Mouse (Mus musculus) thymus, postnatal 14 days (tissue): ENCODE measurements around the gene Adamts12.

ENCODE experiments used
- DNase-seq: peaks from one replicate; pipeline ENCODE4 v3.0.0; 2021

Gene Adamts12

DNA sequence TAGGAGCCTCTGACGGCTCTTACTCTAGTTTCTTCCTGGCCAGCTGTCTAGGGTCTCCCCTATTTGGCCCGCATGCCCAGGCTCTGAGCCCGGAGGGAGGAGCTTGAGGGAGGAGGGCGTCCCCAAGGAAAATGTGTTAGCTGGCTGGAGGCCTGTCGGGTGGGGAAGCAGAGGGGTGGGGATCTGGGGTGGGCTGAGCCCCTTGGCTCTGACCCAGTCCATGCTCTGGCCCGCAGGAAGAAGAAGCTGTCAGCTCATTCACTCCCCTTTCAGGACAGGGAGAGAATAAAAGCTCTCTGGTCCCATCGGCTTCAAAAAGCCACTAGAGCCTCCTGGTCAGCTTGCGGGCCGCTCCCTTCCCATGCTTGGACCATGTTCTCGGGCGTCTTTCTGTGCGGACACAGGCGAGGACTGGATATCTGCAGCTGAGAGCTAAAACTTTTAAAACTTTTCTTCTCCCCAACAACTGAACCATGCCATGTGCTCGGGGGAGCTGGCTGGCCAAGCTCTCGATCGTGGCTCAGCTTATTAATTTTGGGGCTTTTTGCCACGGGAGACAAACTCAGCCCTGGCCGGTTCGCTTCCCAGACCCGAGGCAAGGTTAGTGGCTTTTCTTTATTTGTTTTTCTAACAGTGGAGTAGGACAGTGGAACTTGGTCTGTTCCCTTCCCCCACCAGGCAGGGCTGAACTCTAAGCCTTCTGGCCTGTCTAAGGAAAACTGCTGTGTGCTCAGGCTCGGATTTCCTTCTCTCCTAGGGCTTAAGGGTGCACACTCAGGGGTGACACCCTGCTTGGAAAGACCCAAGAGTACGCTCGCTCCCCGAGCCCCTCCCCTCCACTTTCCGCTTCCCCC, at the start of gene Adamts12:
Gene Adamts12 (plus strand): TSS at position 233 of the 854 bp plus-strand sequence.
- no peak for DNase-seq

DNA sequence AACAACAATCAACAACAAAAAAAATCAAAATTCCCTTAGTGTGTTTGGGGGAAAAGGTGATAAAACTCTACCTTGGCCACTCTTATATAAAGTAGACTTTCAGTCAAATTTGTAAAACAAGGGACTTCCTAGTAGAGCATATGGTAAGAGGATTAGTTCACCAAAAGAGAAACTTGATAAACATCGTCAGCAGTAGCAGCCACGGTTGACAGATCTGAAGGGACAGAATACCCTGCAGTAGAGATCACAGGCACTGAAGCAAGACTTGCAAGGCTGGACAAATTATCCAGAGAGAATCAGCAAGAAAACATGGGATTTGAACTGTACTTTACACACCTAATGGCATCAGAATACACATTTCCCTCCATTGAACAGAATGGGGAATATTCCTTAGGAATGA, 49.7 kb upstream of the Adamts12 start:
- DNase-seq, result no peak

DNA sequence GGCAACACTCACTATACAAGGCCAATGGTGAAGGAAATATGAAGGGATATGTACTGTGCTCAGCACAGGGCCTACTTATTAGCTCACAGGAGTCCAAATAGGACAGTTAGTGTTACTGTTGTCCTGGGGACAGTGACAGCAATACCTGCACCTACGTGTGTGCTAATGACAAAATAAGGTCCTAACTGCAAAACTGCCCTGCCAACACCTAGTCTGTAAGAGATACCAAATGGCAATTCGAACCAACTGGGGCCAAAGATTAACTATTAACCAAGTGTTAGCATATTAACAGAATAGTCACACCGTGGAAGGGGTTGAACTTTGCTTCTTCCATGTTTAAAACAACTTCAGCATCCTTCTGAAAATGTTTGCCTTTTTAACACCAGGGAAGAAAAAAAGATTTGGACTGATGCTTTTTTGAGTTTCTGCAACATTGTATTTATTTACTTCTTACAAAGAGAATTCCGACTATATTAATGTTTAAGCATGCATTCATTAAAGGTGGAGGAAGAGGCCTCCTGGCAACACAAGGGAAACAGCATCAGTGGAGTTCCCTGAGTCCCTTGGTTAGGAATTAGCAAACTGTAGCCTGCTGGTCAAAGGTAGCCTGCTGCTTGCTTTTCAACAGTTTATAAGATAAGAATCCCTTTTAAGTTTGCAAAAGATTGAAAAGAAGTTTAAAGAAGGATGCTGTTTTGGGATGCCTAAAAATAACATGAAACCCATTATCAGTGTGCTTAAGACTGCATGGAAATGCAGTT, 37.6 kb upstream of the Adamts12 start:
- DNase-seq, result no peak

DNA sequence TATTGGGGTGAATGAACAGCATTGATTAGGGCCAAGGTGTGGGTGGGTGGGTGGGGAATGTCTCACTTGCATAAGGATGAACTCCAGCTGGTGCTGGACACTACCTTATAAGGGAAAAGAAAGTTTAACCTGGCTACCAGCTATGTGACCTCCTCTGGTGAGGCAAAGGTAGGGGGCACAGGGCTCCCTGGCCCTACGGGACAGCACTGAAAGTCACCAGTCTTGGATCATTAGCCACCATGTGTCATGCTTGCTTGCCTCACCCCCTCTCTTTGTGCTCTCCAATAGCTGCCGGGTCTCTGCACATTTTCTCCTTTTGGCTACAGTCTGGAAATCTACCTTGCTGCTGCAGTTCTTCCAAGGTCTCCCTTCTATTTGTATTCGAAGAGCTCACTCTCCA, 34.4 kb upstream of the Adamts12 start:
- no peak for DNase-seq

DNA sequence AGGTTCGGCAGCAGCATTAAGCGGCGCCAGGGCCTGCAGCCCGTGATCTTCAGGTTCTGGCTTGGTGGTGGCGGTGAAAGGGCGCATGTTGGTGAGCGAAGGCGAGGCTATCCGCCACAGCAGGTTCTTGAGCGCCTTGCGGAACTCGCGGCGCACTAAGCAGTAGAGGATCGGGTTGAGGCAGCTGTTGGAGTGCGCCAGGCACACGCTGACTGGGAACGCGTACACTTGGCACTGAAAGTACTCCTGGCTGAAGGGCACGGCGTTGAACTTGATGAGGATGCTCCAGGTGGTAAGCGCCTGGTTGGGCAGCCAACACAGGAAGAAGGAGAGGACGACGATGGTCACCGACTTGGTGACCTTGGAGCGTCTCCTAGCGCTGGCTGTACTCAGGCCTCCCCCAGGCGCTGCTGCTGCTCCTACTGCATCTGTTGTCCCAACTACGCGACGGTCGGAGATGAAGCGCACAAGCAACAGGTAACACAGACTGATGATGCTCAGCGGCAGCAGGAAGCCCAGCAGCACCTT, 28.6 kb upstream of the Adamts12 start:
- no peak for DNase-seq

DNA sequence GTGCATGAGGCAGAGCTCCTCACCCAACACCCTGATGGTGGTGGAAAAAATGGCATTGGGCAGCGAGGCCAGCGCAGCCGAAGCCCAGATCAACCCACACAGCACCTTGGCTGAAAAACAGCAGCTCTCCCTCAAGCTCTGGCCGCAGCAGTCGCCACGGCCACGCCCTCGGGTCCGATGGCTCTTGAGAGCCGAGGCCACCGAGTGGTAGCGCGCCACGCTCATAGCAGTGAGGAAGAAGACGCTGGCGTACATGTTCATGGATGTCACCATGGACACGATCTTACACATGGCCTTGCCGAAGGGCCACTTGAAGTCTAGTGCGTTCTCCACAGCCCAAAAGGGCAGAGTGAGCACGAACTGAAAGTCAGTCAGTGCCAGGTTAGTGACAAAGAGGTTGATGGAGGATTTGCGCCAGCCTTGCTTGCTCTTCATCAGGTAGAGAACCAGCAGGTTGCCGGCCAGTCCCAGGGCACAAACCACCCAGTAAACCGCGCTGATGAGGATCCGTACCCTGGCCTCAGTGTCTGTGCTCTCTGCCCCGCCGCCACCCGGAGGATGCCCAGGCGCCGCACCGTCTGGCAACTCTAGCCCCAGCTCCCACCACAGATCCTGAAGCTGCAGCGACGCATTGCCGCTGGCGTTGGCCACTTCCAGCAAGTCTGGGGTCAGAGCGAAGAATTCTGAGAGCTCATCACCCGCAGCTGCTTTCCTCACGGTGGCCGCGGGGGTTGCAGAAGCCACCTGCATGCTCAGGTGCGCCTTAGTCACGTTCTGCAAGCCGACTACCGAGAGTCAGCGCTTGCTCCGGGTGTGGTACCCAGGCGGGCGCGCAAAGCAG, 27.8 kb upstream of the Adamts12 start:
- no peak for DNase-seq

DNA sequence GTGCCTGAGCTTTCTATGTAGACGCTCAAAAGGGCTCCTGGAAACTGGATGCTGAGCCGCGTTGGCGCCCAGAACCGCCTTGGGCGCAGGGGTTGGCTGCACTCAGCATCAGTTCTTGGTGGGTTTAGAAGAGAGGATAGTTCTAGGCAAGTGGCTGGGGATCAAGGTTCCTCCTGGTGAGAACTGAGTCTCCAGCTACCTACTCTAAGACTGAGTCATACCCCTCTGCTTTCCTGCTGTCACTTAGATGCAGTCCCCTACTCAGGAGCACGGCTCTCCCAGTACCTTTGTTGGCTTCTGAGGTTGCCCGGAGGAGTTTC, 27.3 kb upstream of the Adamts12 start:
- no peak for DNase-seq

DNA sequence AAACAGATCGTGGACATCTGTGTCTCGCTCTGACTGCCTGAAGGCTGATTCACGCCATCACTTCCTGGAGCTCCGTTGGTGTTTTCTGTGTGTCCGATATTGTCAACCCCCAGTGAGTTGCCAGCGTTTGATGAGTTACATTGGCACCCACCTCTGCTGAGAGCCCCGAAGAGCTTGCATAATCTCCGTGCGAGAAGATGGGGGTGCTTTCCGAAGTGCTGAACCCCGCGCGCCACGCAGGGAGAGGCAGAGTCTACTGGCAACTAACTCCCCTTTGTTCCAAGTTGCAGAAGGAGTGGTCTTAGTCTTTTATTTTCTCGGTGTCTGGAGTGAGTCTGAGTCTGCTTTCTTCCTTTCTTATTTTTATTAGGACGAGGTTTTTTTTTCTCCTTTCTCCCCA, 26.9 kb upstream of the Adamts12 start, which contains the start of gene Rxfp3:
Gene Rxfp3 (minus strand): TSS at position 281 of the 400 bp plus-strand sequence.
- no peak for DNase-seq

DNA sequence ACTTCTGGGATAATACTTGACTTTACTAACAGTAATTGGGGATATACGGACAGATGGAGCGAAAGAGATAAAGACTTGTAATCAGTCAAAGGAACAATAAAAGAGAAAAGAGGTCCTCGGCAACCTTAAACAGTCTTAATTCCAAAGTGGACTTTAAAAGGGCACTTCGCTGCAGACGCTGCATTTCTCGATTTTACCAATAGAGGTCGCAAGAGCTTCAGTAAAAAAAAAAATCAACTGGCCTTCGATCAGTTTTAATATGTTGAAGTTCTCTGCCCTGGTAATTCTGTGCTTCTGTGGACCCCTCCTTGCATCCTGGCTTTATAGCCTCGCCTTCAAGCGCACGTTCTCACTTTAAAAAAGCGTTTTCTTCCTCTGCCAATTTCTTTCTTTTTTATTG, 26.1 kb upstream of the Adamts12 start:
- DNase-seq, result no peak

DNA sequence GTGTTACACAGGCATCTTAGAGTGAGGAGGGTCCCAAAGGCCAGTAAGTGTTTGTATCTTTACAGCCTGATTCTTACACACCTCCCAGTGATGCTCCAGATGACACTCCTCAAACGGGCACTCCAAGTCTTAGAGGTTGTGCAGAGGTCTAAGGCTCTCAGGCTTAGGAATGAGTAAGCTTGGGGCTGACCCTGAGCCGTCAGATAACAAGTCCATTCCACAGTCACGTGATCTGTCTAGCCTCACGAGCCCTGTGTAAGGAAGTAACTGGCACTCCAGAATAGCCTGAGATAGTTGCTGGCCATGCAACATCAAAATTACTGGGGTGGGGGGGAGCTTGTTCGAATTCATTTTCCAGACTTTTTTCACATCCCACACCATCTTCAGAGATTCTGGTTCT, 24.5 kb upstream of the Adamts12 start:
- DNase-seq, result no peak

DNA sequence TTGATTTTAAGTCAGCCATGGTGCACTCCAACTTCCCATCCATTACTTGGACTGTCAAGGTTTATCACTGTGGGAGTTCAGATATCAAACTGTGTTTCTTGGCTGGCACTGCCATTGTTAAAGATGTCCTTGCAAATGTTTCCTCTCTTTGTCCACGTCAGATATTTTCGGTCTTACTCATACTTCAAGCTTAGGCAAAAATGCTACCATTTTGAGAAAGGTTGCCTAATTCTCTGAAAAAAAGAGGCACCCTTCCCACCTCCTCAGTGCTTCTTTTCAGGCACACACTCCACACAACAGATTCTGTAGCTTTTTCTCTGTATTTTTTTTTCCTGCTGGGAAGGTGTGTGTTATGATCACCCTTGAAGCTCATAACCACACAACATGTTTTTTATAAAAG, 23.4 kb upstream of the Adamts12 start:
- DNase-seq, result no peak

DNA sequence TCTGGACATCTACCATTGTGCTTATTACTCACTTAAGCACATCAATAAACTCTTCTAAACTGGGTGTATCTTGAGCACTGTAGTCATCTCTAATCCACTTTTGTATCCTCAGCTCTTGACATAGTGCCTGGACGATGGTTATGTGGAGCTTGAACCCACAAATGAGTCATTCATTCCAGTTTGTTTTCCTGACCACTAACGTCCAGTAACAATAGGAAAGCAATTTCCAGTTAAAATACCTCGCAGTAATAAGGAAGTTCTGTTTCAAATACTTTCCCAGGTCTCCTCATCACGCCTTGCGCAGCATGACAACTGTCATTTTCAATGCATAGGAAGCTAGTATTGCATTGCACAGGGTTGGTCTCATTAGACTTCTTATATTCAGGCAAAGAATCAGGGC, 21.8 kb upstream of the Adamts12 start:
- DNase-seq, result no peak

DNA sequence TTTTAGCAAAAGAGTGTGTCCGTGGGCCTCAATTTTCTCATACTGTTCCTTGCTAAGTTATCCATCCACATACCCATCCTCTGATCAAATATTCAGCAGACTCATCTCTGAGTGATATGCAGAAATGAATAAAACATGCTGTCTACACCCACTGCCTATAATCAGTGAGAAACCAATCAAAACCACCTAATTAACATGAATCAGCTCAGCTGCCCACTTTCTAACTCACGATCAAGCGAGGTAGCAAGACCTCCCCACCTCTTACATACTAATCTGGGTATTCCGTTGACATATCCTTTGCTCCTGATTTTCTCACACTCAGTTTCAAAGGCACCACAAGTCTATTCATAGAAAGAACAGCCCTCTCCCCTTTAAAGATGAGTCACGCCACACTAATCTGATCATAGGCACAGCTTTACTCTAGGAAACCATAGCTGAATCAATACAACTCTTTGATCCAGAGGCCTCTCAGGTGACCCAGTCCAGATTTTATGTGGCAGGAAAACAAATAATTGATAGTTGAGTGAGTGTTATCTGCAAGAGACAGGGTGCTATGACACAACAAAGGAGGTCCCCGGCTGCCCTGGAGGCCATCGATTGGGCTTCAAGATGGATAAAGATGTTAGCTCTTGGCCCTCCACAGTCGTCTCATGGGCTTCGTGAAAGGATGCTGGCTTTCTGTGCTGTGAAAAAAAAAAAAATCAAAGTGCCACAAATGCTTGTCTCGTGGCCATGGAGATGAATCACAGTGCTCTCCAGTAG, 10.7 kb upstream of the Adamts12 start:
- DNase-seq, result no peak

DNA sequence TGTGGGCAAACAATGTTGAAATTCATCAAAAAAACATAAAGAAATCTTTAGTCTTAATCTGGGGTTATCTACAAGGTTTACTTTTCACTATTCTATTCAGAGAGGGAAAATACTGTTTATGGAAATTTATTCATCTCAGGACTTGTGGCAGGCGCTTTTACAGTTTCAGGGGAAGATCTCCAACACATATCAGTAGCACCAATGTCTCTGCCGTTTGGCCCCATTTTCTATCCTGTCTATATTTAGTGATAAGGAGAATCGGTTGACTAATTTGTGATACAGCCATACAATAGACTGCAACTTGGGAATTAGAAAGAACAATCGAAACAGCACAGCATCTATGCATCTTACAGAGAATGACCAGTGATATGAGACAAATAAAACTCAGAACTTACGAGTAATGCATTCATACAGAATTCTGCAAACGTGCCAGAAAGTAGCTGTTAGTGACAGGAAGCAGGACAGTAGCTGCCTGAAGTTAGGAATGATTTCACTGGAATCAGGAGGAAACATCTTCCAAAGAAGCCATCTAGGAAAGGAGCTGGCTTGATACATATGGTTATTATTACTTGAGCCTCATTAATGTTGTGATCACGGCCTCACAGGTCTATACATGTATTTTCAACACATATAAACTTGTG, 10.0 kb upstream of the Adamts12 start:
- DNase-seq, result no peak

DNA sequence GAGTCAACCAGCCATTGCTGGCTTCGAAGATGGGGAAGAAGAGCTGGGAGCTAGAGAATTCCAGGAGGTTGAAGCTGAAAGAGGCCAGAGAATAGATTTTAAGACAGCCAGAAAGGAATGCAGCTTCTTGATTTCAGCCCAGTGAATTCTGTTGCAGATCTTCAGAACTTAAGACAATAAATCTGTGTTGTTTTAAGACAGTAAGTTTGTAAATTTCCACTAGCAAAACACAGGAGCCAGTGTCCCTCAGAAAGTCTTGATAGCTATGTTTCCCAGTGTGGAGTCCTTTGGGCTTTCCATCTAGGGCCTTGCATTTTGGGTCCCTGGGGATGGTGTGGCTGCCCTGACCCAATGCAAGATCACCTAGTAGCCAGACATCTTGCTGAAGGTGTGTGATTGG, 1.7 kb upstream of the Adamts12 start:
- no peak for DNase-seq

DNA sequence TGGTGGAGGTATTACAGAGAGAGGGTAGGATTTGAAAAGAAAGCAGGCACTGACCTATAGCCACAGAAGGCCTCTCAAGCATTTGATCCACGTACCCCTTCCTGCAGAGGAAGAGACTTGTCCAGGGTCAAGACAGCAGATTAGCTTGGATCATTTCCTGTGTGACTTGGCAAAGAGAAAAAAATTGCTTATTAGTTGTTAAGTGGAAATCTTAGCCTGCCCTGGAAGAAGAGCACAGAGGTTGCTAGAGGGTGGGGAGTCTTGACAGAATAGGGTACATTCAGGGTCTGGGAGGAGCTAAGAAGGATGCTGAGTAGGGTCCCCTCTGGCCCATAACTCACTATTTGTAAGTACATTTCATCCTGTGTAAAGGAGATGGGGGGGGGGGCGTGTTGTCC, 431 bp upstream of the Adamts12 start:
- no peak for DNase-seq

DNA sequence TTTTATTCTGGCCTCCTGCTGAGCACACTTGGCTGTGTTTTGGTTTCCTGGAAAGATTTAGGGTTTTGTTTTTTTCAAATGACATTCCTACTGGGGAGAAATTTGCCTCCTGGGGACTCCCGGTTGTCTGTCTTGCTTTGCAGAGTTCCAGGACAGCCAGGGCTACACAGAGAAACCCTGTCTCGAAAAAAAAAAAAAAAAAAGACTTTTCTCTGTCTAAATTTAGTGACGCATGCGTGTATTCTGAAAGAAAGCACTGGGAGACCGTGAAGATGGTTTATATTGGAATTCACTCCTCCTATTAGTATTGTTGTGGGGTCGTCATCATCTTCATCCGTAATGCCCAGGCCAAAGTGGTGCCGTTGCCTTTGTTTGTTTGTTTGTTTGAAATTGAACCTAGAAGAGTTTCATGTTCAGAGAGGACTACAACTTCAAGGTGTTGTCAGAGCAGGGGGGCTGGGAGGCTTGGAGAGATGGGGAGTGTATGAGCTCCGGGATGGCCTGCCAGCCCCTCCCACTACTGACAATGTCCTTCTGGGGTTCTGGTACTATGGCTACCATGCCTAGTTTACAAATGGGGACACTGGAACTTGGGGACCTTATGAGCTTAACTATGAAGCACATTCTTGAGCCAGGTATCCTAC, 1.1 kb downstream of the Adamts12 start:
- no peak for DNase-seq

DNA sequence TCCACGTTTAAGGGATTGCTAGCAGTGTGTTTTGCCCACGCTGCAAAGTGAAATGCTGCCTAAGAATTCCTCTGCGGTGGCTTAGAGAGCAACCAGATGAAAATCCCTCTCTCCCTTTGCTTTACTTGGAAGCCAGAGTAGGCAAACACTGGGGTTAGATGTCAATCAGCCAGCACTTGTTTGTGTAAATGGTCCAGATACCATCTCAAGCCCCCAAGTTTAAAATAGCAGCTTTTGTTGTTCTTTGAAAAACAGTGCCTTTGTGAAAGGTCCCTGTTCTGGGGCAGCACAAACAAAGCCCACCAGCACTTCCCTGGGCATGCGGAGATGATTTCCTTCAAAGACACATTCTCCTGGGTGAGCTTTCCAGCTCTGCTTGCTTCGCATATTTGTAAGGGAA, 1.7 kb downstream of the Adamts12 start:
- no peak for DNase-seq

DNA sequence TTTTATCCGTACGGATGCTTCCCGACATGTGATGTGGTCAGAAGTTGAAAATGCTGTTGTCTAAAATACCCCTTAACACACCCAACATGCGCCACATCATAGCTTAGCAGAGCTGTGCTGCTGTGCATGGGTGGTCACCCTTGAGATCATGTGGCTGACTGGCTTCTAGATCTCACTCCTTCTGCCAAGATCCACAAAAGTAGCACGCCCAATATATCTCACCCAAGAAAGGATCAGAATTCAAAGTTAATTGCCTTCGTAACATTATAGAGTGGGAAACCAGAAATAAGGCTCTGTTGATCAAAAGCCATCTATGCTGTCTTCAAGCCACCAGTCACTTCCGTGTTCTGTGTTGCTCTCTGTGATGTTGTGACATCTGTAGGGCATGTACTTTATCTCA, 3.3 kb downstream of the Adamts12 start:
- DNase-seq, result no peak

DNA sequence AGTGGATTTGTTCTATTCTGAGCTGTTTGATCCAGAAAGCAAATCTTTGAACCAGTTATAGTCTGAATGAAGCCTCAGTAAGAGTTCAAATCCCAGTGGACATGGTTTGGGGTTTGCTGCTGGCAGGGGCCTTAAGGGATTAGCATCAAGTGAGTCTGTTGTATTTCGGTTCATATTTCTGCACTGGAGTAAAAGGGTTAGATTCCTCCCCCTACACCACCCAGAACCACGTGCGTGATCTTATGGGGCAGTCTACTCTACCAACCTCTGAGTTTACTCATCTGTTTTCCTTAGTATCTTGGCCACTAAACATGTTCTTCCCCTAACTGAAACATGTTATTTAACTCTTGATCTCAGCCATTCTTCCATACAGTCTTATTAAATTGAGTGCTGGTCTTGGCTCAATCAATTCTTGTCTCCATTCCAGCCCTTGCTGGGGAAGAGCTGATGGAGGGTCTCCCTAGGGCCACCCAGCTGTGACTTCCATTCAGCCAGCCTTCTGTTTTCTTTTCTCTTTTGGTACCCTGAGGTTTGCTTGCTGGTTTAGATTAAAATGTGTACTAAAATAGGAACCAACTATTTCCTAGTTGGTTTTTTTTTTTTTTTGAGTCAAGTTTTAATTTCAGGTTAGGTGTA, 11.3 kb downstream of the Adamts12 start:
- DNase-seq, result no peak
